Mouse (Mus musculus): Measurements from ENCODE around the gene Adam33.
"Not testable (repeated sequence)": the region's sequence is repeated elsewhere in the genome, so short reads cannot be mapped to it uniquely, and the experiment has no call there.

The Adam33 gene

GRCm38 (mm10) chr2:131058672-131059071 lies 4.9 kb downstream of the Adam33 start:
- no peak for DNase-seq (ENCODE audit: low read depth, low spot score)

DNA sequence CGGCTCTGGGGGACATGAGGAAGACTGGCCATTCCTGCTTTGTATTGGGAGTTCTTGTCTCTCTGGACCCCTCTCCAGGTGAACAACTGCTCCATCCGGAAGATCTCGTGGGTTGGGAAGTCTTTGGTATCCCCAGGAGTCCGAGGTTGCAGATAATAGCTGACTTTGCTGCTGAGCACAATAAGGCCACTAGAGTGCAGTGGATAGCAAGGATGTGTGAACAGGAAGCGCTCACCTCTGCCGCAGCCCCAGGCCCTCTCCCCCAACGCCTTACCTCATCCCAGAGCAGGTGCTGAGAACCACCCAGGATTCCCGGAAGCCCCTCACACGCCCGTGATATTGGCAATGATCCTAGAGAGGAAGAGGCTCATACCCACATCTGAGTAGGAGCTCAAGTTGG lies 7.4 kb downstream of the Adam33 start:
- peak; percentile 55 for DNase-seq (ENCODE audit: low read depth, low spot score)

DNA sequence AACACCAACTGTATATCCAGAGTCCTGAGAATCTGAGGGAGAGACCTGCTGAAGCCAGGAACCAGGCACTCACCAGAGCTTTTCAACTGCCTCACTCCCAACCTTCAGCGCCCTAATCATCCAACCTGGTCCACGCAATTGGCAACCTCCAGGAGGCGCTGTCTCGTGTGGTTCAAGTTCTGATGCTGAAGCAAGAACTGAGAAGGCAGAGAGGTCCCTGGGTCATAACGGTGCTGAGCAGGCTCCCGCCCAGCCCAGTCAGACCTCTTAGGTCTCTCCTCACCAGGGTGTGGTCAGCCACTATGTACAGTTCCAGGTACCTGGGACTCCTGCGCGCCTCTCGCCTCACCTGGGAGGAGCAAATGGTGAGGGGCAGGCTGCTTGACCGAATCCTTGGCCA lies 8.0 kb downstream of the Adam33 start:
- DNase-seq (ENCODE audit: low read depth, low spot score) = peak; percentile 78

DNA sequence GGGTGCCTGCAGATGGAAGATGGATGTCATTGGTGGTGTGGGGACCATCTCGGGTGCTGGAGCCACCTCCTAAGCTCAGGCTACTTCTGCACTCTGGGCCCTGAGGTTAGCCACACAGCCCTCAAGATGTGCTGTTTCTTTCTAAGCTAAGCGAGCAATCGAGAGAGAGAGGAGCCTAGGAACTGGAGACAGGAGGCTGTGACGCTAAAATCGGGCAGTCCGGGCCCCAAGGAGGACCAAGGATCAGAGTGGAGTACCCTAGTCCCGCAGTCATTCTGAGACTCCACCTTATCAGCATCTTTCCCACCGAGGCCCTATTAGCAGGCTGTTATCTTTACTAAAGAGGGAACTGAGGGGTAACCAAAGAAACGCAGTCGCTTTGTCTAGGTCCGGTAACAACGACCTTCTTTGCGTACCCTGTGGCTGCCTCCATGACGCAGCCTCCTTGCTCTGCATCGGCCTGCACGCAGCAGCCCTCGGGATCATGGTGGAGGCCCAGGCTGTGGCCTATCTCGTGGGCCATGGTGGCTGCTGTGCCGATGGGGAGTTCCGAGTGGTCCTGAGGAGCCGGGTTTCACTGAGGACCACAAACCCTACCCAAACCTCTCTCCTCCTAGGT lies 8.9 kb downstream of the Adam33 start:
- DNase-seq (ENCODE audit: low read depth, low spot score) = no peak

DNA sequence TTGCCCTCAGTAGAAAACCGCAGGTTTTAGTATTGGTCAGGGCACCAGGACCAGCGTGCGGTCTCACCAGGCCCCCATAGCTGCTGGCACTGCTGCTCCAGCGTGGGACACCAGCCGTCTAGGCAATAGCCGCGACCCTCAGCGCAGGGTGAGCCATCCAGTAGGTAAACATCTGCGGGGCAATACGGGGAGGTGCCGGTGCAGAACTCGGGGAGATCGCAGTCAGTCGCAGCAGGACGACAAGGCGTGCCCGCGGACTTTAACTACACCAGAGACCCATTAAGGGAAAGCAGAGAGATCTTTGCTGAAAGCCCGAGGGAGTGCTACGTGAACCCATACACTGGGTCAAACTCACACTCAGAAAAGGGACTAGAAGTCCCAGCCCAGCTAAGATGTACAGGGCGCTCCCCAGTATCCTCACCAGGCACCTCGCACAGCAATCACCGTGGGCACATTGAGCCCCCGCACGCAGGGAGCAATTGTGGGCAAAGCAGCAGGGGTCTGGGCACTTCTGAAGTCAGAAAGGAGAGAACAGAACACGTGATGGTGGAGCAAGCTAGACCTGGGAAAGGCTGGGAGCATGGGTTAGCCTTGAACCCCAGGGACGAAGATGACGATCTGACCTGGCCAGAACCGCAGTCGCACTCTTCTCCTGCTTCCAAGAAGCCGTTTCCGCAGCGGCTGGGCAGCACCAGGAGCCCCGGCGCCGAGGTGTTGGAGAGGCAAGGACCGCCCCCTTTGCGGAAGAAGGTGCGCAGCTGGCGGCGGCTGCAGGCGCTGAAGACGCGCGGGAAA lies 9.6 kb downstream of the Adam33 start:
- no peak for DNase-seq (ENCODE audit: low read depth, low spot score)

- no peak for DNase-seq (ENCODE audit: low read depth, low spot score)
Measured at GRCm38 (mm10) chr2:131052862-131053418, 10.7 kb downstream of the Adam33 start.

DNA sequence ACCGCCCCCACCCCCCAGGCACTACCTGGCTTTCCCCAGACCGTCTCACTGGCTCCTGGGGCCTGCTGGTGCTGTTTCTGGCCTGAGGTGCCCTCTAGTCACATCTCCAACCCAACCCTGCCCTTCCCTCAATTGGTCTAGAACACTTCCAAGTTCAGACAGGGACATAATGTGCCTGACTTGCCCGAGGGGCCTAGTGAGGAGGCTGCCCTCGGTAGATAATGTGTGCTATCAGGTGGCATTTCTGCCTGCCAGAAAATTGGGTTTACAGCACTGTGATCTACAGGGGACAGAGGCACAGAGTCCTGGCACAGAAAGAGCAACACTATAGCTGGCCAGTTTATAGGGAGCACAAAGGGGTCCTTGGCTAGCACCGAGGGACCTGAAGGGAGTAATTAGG lies 11.6 kb downstream of the Adam33 start:
- no peak for DNase-seq (ENCODE audit: low read depth, low spot score)

- DNase-seq (ENCODE audit: low read depth, low spot score) = no peak
Measured at GRCm38 (mm10) chr2:131046025-131046424, 17.6 kb downstream of the Adam33 start.

DNA sequence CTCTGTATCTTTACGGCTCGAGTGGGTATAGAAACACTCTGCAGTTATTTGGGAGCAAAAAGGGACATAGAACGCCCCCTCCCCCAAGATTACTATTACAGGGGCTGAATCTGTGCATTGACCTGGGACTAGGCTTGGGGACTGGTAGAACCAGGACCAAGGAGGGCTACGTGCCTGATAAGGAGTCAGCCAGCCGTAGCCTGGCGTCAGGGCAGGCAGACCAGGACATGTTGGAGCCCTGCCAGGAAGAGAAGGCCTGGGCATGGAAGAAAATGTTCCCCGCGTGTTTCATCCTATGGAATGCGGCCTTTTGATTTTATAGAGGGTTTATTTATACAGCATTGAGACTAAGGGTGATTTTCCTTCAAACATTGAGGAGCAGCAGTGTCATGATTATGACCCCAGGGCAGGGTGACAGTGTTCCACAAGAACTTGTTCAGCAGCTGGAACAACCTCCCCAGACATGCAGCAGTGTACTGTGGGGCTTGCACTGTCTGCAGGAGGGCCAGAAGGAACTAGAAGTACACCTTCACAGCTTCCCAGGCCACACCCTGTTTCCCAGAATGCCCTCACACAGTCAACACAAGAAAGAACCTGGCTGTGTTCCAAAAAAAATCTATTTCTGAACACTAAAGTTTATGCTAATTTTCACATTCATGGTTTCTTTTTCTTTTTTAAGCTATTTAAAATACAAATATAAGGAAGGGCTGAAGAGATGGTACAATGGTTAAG lies 18.5 kb downstream of the Adam33 start:
- no peak for DNase-seq (ENCODE audit: low read depth, low spot score)

GRCm38 (mm10) chr2:131044354-131044852 lies 19.2 kb downstream of the Adam33 start:
- DNase-seq (ENCODE audit: low read depth, low spot score) = no peak

DNA sequence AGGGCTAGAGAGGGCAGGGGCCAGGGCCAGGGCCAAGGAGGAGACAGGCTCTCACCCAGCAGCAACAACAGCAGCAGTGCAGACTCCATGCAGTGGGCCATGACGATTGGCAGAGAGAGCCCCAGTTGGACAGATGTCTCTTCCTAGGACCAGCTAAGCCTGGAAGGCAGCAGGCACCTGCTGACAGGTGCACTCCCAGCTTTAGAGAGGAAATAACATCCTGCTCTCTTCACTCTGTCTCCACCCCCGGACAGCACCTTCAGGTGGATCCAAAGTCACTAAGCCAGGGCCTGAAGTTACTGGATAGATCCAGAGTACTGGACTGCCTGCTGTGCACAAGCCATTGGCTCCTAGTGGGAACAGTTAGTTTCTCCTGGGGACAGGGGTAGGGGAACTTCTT lies 20.6 kb downstream of the Adam33 start, which contains the start of gene Gfra4:
Gfra4 (minus strand) TSS at position 101 of the 400 bp plus-strand sequence.
- DNase-seq (ENCODE audit: low read depth, low spot score) = no peak

GRCm38 (mm10) chr2:131040854-131041825 lies 22.5 kb downstream of the Adam33 start:
- no peak for DNase-seq (ENCODE audit: low read depth, low spot score)

- DNase-seq (ENCODE audit: low read depth, low spot score) = no peak
Measured at GRCm38 (mm10) chr2:131038675-131039074, 24.9 kb downstream of the Adam33 start.

DNA sequence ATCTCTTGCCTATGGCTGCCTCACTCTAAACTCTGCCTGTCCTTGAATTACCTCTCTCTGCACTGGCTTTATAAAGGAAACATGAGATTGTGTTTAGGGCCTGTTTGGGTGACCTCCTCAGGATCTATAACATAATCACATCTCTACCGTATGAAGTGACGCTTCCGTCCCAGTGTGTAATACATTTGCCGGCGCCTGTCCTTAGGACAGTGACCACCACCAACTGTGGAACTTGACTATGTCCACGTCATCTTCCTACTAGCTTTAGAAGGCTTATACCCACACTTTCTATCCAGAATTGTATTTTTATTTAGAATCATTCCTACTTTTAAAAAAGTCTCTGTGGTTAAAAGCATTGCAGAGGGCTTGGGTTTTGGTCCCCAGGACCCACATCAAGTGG lies 25.4 kb downstream of the Adam33 start:
- DNase-seq (ENCODE audit: low read depth, low spot score) = no peak

- DNase-seq (ENCODE audit: low read depth, low spot score) = no peak
Measured at GRCm38 (mm10) chr2:131037226-131037990, 26.2 kb downstream of the Adam33 start.

- DNase-seq (ENCODE audit: low read depth, low spot score) = no peak
Measured at GRCm38 (mm10) chr2:131036757-131037156, 26.9 kb downstream of the Adam33 start.

DNA sequence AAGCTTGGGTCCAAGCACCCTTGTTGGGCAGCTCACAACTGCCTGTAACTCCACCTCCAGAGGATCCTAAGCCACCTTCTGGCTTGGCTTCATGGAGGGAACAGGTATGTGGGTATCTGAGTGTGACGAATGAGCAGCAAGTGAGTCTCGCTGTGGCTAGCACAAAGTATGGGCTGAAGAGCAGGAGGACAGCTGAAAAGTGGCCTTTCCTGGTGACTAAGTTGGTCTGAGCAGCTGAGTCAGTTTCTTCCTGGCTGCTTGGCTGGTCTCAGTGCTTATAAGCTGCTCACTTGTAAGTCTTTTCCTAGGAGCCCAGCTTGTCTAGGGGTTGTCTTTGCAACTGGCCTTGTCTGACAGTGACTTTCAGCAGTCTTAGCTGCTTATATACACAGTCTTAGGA lies 27.3 kb downstream of the Adam33 start:
- no peak for DNase-seq (ENCODE audit: low read depth, low spot score)

DNA sequence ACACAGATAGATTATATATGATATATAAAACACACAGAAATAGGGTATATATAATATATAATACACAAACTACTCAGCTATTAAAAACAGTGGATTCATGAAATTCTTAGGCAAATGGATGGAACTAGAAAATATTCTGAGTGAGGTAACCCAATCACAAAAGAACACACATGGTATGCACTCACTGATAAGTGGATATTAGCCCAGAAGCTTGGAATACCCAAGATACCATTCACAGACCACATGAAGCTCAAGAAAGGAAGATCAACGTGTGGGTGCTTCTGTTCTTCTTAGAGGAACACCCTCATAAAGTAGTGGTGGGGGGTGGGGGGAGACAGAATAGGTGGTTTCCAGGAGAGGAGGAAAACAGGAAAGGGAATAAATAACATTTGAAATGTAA lies 32.2 kb downstream of the Adam33 start:
- not testable (repeated sequence) for DNase-seq (ENCODE audit: low read depth, low spot score)

DNA sequence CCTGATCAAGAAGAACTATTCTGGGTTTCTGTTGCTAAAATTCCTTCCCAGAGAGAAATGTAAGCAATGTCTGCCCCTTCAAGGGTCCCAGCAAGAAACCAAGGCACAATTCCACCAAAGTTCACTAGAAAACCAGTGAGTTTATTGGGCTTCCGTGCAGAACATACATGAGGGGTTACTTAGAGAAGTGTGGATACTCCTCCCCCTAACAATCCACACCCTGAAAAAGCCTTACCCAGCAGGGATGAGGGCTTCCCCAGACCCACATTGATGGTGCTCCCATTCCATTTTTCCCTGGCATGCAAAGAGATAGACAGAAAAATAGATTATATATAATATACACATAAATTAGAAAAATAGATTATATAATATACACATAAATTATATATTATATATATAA lies 32.6 kb downstream of the Adam33 start:
- no peak for DNase-seq (ENCODE audit: low read depth, low spot score)

DNA sequence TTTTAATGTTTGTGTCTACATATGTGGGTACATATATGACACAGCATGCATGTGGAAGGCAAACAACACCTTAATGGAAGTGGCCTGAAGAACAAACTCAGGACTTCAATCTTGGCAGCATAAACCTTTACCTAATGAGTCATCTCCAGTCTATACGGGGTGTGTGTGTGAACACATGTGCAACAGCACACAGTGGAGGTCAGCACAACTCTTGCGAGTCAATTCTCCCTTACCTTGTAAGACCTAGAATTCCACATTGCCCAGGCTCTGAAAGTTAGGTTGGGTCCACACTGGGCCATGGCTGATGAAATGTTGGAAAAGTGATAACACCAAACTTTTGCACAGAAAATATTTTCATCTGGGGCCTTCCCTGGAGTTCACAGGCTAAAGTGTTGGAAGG lies 33.1 kb downstream of the Adam33 start:
- DNase-seq (ENCODE audit: low read depth, low spot score) = no peak

Data from forelimb bud, embryonic 11.5 days (tissue).